Comparison of ENCODE assay signal across 20 mouse cellular contexts in genomic region chr14:98750766-98751165, GRCm38 (mm10).
DNase-seq lines count a peak whose midpoint lies in the region; ATAC-seq and TF ChIP-seq lines count a peak whose summit lies in the region.
"Had no signal": no experiment of that assay in that cellular context is flagged by ENCODE, and none has a peak within 500 bp of the region (broad histone marks: within the 10 kb centered on the region; RNA-seq: fewer than 3 reads in every experiment).

No protein-coding gene starts in this region.

- H3K9ac ChIP-seq in heart, adult 2 months (ENCODE audit: low read depth, low read length): no peak overlapping the region
- no peak overlapping the region for H3K9ac ChIP-seq in liver, postnatal 0 days (replicated peaks)
- H3K9ac ChIP-seq: embryonic facial prominence, embryonic 15.5 days; heart, embryonic 15.5 days; hindbrain, embryonic 14.5 days; limb, embryonic 12.5 days; liver, embryonic 13.5 days; midbrain, embryonic 12.5 days had no signal

- H3K9me3 ChIP-seq in liver, postnatal 0 days (ENCODE audit: low read length): no peaks in the 10 kb centered on the region
- H3K9me3 ChIP-seq in E14TG2a.4 (ENCODE audit: low read length): peaks cover 22% of the 10 kb centered on the region
- H3K9me3 ChIP-seq: embryonic facial prominence, embryonic 15.5 days; heart, embryonic 15.5 days; liver, embryonic 13.5 days; midbrain, embryonic 12.5 days had no signal

- 89% methylated on average over 6 of the region's 6 CpGs for WGBS in heart, adult 2 months
- 78% methylated on average over 6 of the region's 6 CpGs for WGBS in liver, postnatal 0 days (ENCODE audit: insufficient replicate concordance)

- no peaks in the 10 kb centered on the region for H3K27me3 ChIP-seq in heart, adult 2 months (ENCODE audit: control insufficient read depth, insufficient read depth, low read length)
- H3K27me3 ChIP-seq in liver, postnatal 0 days (ENCODE audit: insufficient read depth, low read length): no peaks in the 10 kb centered on the region
- no peaks in the 10 kb centered on the region for H3K27me3 ChIP-seq in E14TG2a.4 (ENCODE audit: insufficient read depth, low read length)
- H3K27me3 ChIP-seq: embryonic facial prominence, embryonic 15.5 days; heart, embryonic 15.5 days; limb, embryonic 12.5 days; liver, embryonic 13.5 days; midbrain, embryonic 12.5 days had no signal

- intact Hi-C loops in heart, adult 2 months (cut with DNase I): no loop called here
- intact Hi-C loops in heart, postnatal 36 days (cut with DNase I): no loop called here

- H3K4me3 ChIP-seq in heart, adult 2 months: no peak overlapping the region
- H3K4me3 ChIP-seq in liver, postnatal 0 days (ENCODE audit: low read depth, low read length): no peak overlapping the region
- no peak overlapping the region for H3K4me3 ChIP-seq in E14TG2a.4 (replicated peaks; ENCODE audit: low read length)
- H3K4me3 ChIP-seq: embryonic facial prominence, embryonic 15.5 days; forebrain, embryonic 10.5 days; heart, embryonic 15.5 days; limb, embryonic 12.5 days; liver, embryonic 13.5 days; midbrain, embryonic 12.5 days had no signal

- H3K79me2 ChIP-seq in heart, adult 2 months (replicated peaks; ENCODE audit: control insufficient read depth, insufficient read depth, low read length): no peaks in the 10 kb centered on the region

- no peak overlapping the region for H3K27ac ChIP-seq in heart, adult 2 months
- no peak overlapping the region for H3K27ac ChIP-seq in liver, postnatal 0 days (ENCODE audit: low read depth)
- H3K27ac ChIP-seq: embryonic facial prominence, embryonic 15.5 days; forebrain, embryonic 10.5 days; heart, embryonic 15.5 days; hindbrain, embryonic 14.5 days; limb, embryonic 12.5 days; liver, embryonic 13.5 days; midbrain, embryonic 12.5 days had no signal

- H3K36me3 ChIP-seq in heart, adult 2 months (ENCODE audit: control insufficient read depth, insufficient read depth, low read length): no peaks in the 10 kb centered on the region
- no peaks in the 10 kb centered on the region for H3K36me3 ChIP-seq in liver, postnatal 0 days (replicated peaks; ENCODE audit: insufficient read depth, low read length)
- H3K36me3 ChIP-seq in E14TG2a.4 (ENCODE audit: insufficient read depth, low read length): no peaks in the 10 kb centered on the region
- H3K36me3 ChIP-seq: embryonic facial prominence, embryonic 15.5 days; forebrain, embryonic 10.5 days; heart, embryonic 15.5 days; limb, embryonic 12.5 days; liver, embryonic 13.5 days; midbrain, embryonic 12.5 days had no signal

- no peak for TF ChIP-seq POLR2A in heart, adult 2 months (IDR thresholded peaks at IDR 0.05; ENCODE audit: insufficient read depth, low read depth, low read length)

- DNase-seq in heart, adult 2 months: no peak
- DNase-seq in heart, postnatal 36 days: no peak
- no peak for DNase-seq in liver, postnatal 0 days
- DNase-seq in liver (no peak), ZHBTc4 (ENCODE audit: low read depth, low spot score) (peak; percentile 52)
- DNase-seq in urinary bladder, adult 2 months (ENCODE audit: low spot score): no peak
- DNase-seq: adrenal gland, postnatal 36 days; cerebellum, adult 11 months; cerebellum, adult 9-11 months; heart, postnatal 4 days; liver, embryonic 13.5 days; thymus, postnatal 25 days had no signal

- H3K4me2 ChIP-seq in liver, postnatal 0 days (ENCODE audit: low read depth, low read length): no peak overlapping the region
- H3K4me2 ChIP-seq: embryonic facial prominence, embryonic 15.5 days; heart, embryonic 15.5 days; hindbrain, embryonic 14.5 days; limb, embryonic 12.5 days; liver, embryonic 13.5 days; midbrain, embryonic 12.5 days had no signal

- TF ChIP-seq CTCF in heart, adult 2 months (IDR thresholded peaks at IDR 0.05): peak; percentile 26; the same call in 1 of the 2 replicates
- peak; percentile 36; the same call in 1 of the 2 replicates for TF ChIP-seq CTCF in liver, postnatal 0 days (IDR thresholded peaks at IDR 0.05; ENCODE audit: low read depth)
- peak; percentile 72 for TF ChIP-seq CTCF in E14TG2a.4 (conservative IDR thresholded peaks at IDR 0.05; ENCODE audit: low read length)

- H3K4me1 ChIP-seq in heart, adult 2 months (ENCODE audit: control insufficient read depth, insufficient read depth, low read length): no peaks in the 10 kb centered on the region
- no peaks in the 10 kb centered on the region for H3K4me1 ChIP-seq in liver, postnatal 0 days (ENCODE audit: insufficient read depth)
- H3K4me1 ChIP-seq in E14TG2a.4 (replicated peaks; ENCODE audit: low read depth, low read length): no peaks in the 10 kb centered on the region
- H3K4me1 ChIP-seq: embryonic facial prominence, embryonic 15.5 days; forebrain, embryonic 10.5 days; heart, embryonic 15.5 days; limb, embryonic 12.5 days; liver, embryonic 13.5 days; midbrain, embryonic 12.5 days had no signal

- ATAC-seq in liver, postnatal 0 days: no peak
- ATAC-seq in erythroblast, adult 5-6 weeks (replicated peaks; ENCODE audit: low FRiP score, poor library complexity, severe bottlenecking): no peak

- TF ChIP-seq EP300 in heart, adult 2 months (IDR thresholded peaks at IDR 0.05; ENCODE audit: insufficient read depth, low read depth, low read length): no peak
- TF ChIP-seq EP300 in liver, postnatal 0 days (IDR thresholded peaks at IDR 0.05; ENCODE audit: low read depth): no peak
